Mouse (Mus musculus): ENCODE measurements around the gene B430306N03Rik. TPM values are rescaled to one million over a fixed set of nuclear protein-coding genes. Genes with fewer than 3 reads are reported as not detected.

Gene B430306N03Rik
- polyA plus RNA-seq, 1 experiment from 2014 or later = not detected

GRCm38 (mm10) chr17:48363421-48363965 is 47.6 kb downstream of the B430306N03Rik start:
- DNase-seq (ENCODE audit: low spot score) (no peak), ATAC-seq (replicated peaks; ENCODE audit: insufficient number of reproducible peaks, low FRiP score, low TSS enrichment, low read depth) (no peak)
- WGBS = 76% methylated on average over 6 of the region's 6 CpGs
- Histone ChIP-seq H3K9me3 (replicated peaks; ENCODE audit: control insufficient read depth, low read length) (no peaks in the 10 kb centered on the region), H3K4me1 (ENCODE audit: control insufficient read depth, insufficient read depth, low read length) (no peaks in the 10 kb centered on the region), H3K27me3 (ENCODE audit: control insufficient read depth, insufficient read depth, low read length) (no peaks in the 10 kb centered on the region), H3K36me3 (replicated peaks; ENCODE audit: control insufficient read depth, insufficient read depth, low read depth, low read length) (no peaks in the 10 kb centered on the region), H3K9ac (replicated peaks; ENCODE audit: low read length) (no peak overlapping the region), H3K4me2 (ENCODE audit: low read depth, low read length) (no peak overlapping the region), H3K4me3 (ENCODE audit: low read depth, low read length) (no peak overlapping the region), H3K27ac (replicated peaks; ENCODE audit: low read depth, low read length) (no peak overlapping the region)

DNA sequence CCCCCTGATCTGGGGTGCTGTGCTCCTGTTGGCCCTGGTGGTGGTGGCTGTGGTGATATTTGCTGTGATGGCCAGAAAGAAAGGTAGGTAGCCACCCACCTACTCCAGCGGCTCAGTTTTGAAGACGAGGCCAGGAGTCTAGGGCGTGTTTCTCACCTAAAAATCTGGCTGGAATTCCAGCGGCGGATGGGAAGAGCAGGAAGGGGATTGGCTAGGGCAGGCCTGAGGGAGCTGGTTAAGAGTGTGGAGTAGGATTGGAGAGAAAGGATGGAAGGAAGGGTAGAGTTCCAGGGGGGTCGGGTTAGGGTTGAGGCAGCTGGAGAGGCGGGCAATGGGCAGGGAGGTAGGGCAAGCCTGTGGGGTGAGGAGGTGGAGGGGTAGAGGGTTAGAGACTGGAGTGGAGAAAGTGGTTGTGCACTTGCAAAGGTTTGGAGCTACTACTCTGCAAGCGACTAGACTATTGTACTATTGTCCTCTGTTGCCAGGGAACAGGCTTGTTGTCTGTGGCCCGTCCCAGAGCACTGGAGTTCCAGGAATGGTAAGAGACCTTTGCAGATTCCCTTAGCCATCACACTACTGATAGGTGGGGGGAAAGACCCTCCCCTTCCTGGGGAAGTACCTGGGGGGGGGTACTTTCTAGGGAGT is 49.7 kb downstream of the B430306N03Rik start:
- no peaks in the 10 kb centered on the region for H3K9me3 ChIP-seq (replicated peaks; ENCODE audit: control insufficient read depth, low read length)
- H3K27me3 ChIP-seq (ENCODE audit: control insufficient read depth, insufficient read depth, low read length) = no peaks in the 10 kb centered on the region
- H3K4me1 ChIP-seq (ENCODE audit: control insufficient read depth, insufficient read depth, low read length) = no peaks in the 10 kb centered on the region
- ATAC-seq (replicated peaks; ENCODE audit: insufficient number of reproducible peaks, low FRiP score, low TSS enrichment, low read depth) = no peak
- WGBS = 76% methylated on average over 9 of the region's 9 CpGs
- DNase-seq (ENCODE audit: low spot score) = no peak
- no peak overlapping the region for H3K27ac ChIP-seq (replicated peaks; ENCODE audit: low read depth, low read length)
- no peaks in the 10 kb centered on the region for H3K36me3 ChIP-seq (replicated peaks; ENCODE audit: control insufficient read depth, insufficient read depth, low read depth, low read length)
- no peak overlapping the region for H3K9ac ChIP-seq (replicated peaks; ENCODE audit: low read length)
- H3K4me2 ChIP-seq (ENCODE audit: low read depth, low read length) = no peak overlapping the region
- H3K4me3 ChIP-seq (ENCODE audit: low read depth, low read length) = no peak overlapping the region

- no peak overlapping the region for H3K4me3 ChIP-seq (ENCODE audit: low read depth, low read length)
- H3K36me3 ChIP-seq (replicated peaks; ENCODE audit: control insufficient read depth, insufficient read depth, low read depth, low read length) = no peaks in the 10 kb centered on the region
These were observed 50.9 kb downstream of the B430306N03Rik start for GRCm38 (mm10) chr17:48366806-48367205.

DNA sequence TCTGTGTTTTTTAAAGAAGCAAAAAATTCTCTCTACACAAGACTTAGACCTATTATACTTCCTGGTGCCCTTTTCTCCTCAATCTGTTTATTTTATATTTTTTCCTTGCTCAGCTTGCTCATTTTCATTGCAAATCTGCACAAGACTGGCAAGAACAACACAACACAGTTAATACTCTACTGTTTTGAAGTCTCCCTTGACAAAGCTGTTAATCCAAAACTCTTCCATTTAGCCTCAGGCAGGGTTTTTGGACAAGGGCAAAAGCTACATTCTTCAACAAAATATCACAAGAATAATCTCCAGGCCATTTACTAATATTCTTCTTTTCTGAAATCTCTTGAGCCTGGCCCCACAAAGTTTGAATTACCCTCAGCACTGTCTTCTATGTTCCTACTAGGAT is 55.7 kb downstream of the B430306N03Rik start:
- H3K9ac ChIP-seq (replicated peaks; ENCODE audit: low read length) = no peak overlapping the region
- H3K36me3 ChIP-seq (replicated peaks; ENCODE audit: control insufficient read depth, insufficient read depth, low read depth, low read length) = no peaks in the 10 kb centered on the region
- ATAC-seq (replicated peaks; ENCODE audit: insufficient number of reproducible peaks, low FRiP score, low TSS enrichment, low read depth) (no peak), DNase-seq (ENCODE audit: low spot score) (no peak)
- H3K4me1 ChIP-seq (ENCODE audit: control insufficient read depth, insufficient read depth, low read length) = no peaks in the 10 kb centered on the region
- H3K4me2 ChIP-seq (ENCODE audit: low read depth, low read length) = no peak overlapping the region
- no peak overlapping the region for H3K27ac ChIP-seq (replicated peaks; ENCODE audit: low read depth, low read length)
- H3K9me3 ChIP-seq (replicated peaks; ENCODE audit: control insufficient read depth, low read length) = no peaks in the 10 kb centered on the region
- no peaks in the 10 kb centered on the region for H3K27me3 ChIP-seq (ENCODE audit: control insufficient read depth, insufficient read depth, low read length)
- H3K4me3 ChIP-seq (ENCODE audit: low read depth, low read length) = no peak overlapping the region

More at GRCm38 (mm10) chr17:48366806-48367205, 50.9 kb downstream of the B430306N03Rik start:
- H3K9me3 ChIP-seq (replicated peaks; ENCODE audit: control insufficient read depth, low read length) = no peaks in the 10 kb centered on the region
- no peak for ATAC-seq (replicated peaks; ENCODE audit: insufficient number of reproducible peaks, low FRiP score, low TSS enrichment, low read depth)
- no peak for DNase-seq (ENCODE audit: low spot score)
- no peak overlapping the region for H3K27ac ChIP-seq (replicated peaks; ENCODE audit: low read depth, low read length)
- H3K4me1 ChIP-seq (ENCODE audit: control insufficient read depth, insufficient read depth, low read length) = no peaks in the 10 kb centered on the region
- no peak overlapping the region for H3K9ac ChIP-seq (replicated peaks; ENCODE audit: low read length)
- no peaks in the 10 kb centered on the region for H3K27me3 ChIP-seq (ENCODE audit: control insufficient read depth, insufficient read depth, low read length)
- H3K4me2 ChIP-seq (ENCODE audit: low read depth, low read length) = no peak overlapping the region
- 92% methylated on average over 5 of the region's 5 CpGs for WGBS

GRCm38 (mm10) chr17:48372987-48373386 is 57.0 kb downstream of the B430306N03Rik start:
- H3K9ac ChIP-seq (replicated peaks; ENCODE audit: low read length) = no peak overlapping the region
- 56% methylated on average over 8 of the region's 8 CpGs for WGBS
- H3K27me3 ChIP-seq (ENCODE audit: control insufficient read depth, insufficient read depth, low read length) = no peaks in the 10 kb centered on the region
- H3K36me3 ChIP-seq (replicated peaks; ENCODE audit: control insufficient read depth, insufficient read depth, low read depth, low read length) = no peaks in the 10 kb centered on the region
- ATAC-seq (replicated peaks; ENCODE audit: insufficient number of reproducible peaks, low FRiP score, low TSS enrichment, low read depth) = no peak
- H3K27ac ChIP-seq (replicated peaks; ENCODE audit: low read depth, low read length) = no peak overlapping the region
- DNase-seq (ENCODE audit: low spot score) = no peak
- no peak overlapping the region for H3K4me3 ChIP-seq (ENCODE audit: low read depth, low read length)
- no peaks in the 10 kb centered on the region for H3K9me3 ChIP-seq (replicated peaks; ENCODE audit: control insufficient read depth, low read length)
- no peaks in the 10 kb centered on the region for H3K4me1 ChIP-seq (ENCODE audit: control insufficient read depth, insufficient read depth, low read length)
- H3K4me2 ChIP-seq (ENCODE audit: low read depth, low read length) = no peak overlapping the region

GRCm38 (mm10) chr17:48376102-48376501 is 60.2 kb downstream of the B430306N03Rik start:
- WGBS = 96% methylated on average over 1 of the region's 1 CpGs

More at GRCm38 (mm10) chr17:48376102-48376501, 60.2 kb downstream of the B430306N03Rik start:
- no peak for DNase-seq (ENCODE audit: low spot score)
- Histone ChIP-seq H3K4me1 (ENCODE audit: control insufficient read depth, insufficient read depth, low read length) (no peaks in the 10 kb centered on the region), H3K4me3 (ENCODE audit: low read depth, low read length) (no peak overlapping the region), H3K9me3 (replicated peaks; ENCODE audit: control insufficient read depth, low read length) (no peaks in the 10 kb centered on the region), H3K4me2 (ENCODE audit: low read depth, low read length) (no peak overlapping the region), H3K36me3 (replicated peaks; ENCODE audit: control insufficient read depth, insufficient read depth, low read depth, low read length) (no peaks in the 10 kb centered on the region), H3K27ac (replicated peaks; ENCODE audit: low read depth, low read length) (no peak overlapping the region), H3K27me3 (ENCODE audit: control insufficient read depth, insufficient read depth, low read length) (no peaks in the 10 kb centered on the region), H3K9ac (replicated peaks; ENCODE audit: low read length) (no peak overlapping the region)
- ATAC-seq (replicated peaks; ENCODE audit: insufficient number of reproducible peaks, low FRiP score, low TSS enrichment, low read depth) = no peak

Other genes starting within 250 kb of the B430306N03Rik start
- gene 1700067P10Rik, start 226.8 kb upstream of the B430306N03Rik start, polyA plus RNA-seq (2014; fragmentation: Nextera tagmentation; extraction: Ambion mirVana) = not detected in 2 replicates
- not detected in 2 replicates for gene 9830107B12Rik, start 169.9 kb upstream of the B430306N03Rik start, polyA plus RNA-seq (2014; fragmentation: Nextera tagmentation; extraction: Ambion mirVana)
- 0.24 TPM in 1 of 2 replicates, not detected in the other for gene A530064D06Rik, start 148.9 kb upstream of the B430306N03Rik start, polyA plus RNA-seq (2014; fragmentation: Nextera tagmentation; extraction: Ambion mirVana)
- gene Trem1, start 83.4 kb upstream of the B430306N03Rik start, polyA plus RNA-seq (2014; fragmentation: Nextera tagmentation; extraction: Ambion mirVana) = 0.07 and 0.11 TPM in 2 replicates
- 0.21 TPM in 1 of 2 replicates, not detected in the other for gene Trem3, start 68.4 kb upstream of the B430306N03Rik start, polyA plus RNA-seq (2014; fragmentation: Nextera tagmentation; extraction: Ambion mirVana)
- gene Treml4, start 51.8 kb upstream of the B430306N03Rik start, polyA plus RNA-seq (2014; fragmentation: Nextera tagmentation; extraction: Ambion mirVana) = not detected in 2 replicates
- 0.10 and 0.15 TPM in 2 replicates for gene Treml2, start 16.6 kb upstream of the B430306N03Rik start, polyA plus RNA-seq (2014; fragmentation: Nextera tagmentation; extraction: Ambion mirVana)
- 1.9 and 2.6 TPM in 2 replicates for gene Trem2, start 30.3 kb downstream of the B430306N03Rik start, polyA plus RNA-seq (2014; fragmentation: Nextera tagmentation; extraction: Ambion mirVana)
- 2.5 and 3.0 TPM in 2 replicates for gene Treml1, start 43.8 kb downstream of the B430306N03Rik start, polyA plus RNA-seq (2014; fragmentation: Nextera tagmentation; extraction: Ambion mirVana)
- 23.0 and 26.5 TPM in 2 replicates for gene Nfya, start 93.8 kb downstream of the B430306N03Rik start, polyA plus RNA-seq (2014; fragmentation: Nextera tagmentation; extraction: Ambion mirVana)
- gene Oard1, start 93.9 kb downstream of the B430306N03Rik start, polyA plus RNA-seq (2014; fragmentation: Nextera tagmentation; extraction: Ambion mirVana) = 76.5 and 79.7 TPM in 2 replicates
- gene Apobec2, start 116.8 kb downstream of the B430306N03Rik start, polyA plus RNA-seq (2014; fragmentation: Nextera tagmentation; extraction: Ambion mirVana) = 1.2 and 2.0 TPM in 2 replicates
- 0.28 and 0.52 TPM in 2 replicates for gene Tspo2, start 135.4 kb downstream of the B430306N03Rik start, polyA plus RNA-seq (2014; fragmentation: Nextera tagmentation; extraction: Ambion mirVana)
- gene Unc5cl, start 138.8 kb downstream of the B430306N03Rik start, polyA plus RNA-seq (2014; fragmentation: Nextera tagmentation; extraction: Ambion mirVana) = 0.26 and 0.34 TPM in 2 replicates

All from embryonic facial prominence, embryonic 11.5 days (tissue).